Mouse (Mus musculus): ENCODE measurements at regions not wholly inside any gene's neighbourhood (a gene's known extent, or its start where the extent isn't known, plus 50 kb on each side); places are given as distances from the start of the nearest gene placed in this dataset.

DNA sequence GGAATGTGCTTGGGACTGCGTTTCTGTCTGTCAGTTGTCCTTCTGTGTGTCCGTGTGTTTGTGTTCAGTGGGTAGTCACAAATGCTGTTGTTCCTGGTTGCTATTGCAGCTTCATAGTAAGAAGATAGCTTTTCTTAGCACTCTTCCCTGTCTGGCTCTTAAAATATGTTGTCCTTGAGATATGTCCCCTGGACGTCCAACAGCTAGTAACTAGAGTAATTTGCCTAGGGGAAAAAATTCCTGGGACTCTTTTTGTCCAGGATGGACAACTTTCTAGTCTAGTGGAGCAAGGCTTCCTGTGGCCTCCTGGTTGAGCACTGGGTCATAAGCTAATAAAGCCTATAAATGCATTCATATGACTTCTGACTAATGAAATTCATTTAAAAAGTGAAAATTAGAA lies 354.9 kb upstream of the Gm10295 start:
- TF ChIP-seq CTCF (IDR thresholded peaks at IDR 0.05; ENCODE audit: extremely low read depth, insufficient read depth, low read length) (no peak), POLR2A (IDR thresholded peaks at IDR 0.05; ENCODE audit: extremely low read depth, insufficient read depth, low read length) (no peak)
